Mouse (Mus musculus): ENCODE measurements around the gene Kif5a. TPM values are rescaled to one million over a fixed set of nuclear protein-coding genes. Genes with fewer than 3 reads are reported as not detected.

The Kif5a gene
- polyA plus RNA-seq, 1 experiment from 2014 or later = 0.28 TPM

DNA sequence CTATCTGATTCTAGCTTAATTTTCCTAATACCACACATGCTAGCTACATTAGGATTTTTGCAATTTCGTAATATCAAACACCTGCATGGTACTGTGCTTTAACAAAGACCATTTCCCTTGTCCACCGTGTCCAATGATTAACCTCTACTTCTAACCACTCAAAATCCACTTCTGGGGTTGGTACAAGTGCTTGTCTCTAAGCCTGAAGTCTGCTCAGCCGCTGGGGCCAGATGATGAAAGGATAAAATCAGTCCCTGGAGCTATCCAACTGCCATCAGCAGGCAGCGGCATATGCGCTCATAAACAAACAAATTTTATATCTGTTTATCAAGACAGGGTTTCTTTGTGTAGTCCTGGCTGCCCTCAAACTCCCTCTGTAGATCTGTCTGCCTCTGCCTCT lies 58.6 kb downstream of the Kif5a start:
- no peaks in the 10 kb centered on the region for H3K4me1 ChIP-seq (replicated peaks; ENCODE audit: insufficient read depth, low read length)
- H3K27me3 ChIP-seq (ENCODE audit: insufficient read depth, low read length) = no peaks in the 10 kb centered on the region
- peaks cover 49% of the 10 kb centered on the region for H3K36me3 ChIP-seq (ENCODE audit: insufficient read depth, low read length)
- H3K4me3 ChIP-seq (replicated peaks; ENCODE audit: low read depth, low read length) = no peak overlapping the region
- H3K27ac ChIP-seq = no peak overlapping the region
- H3K9me3 ChIP-seq (replicated peaks; ENCODE audit: low read length) = no peaks in the 10 kb centered on the region
- ATAC-seq (replicated peaks; ENCODE audit: low FRiP score, low read depth) (no peak), DNase-seq (ENCODE audit: low spot score) (no peak)
- no peak for TF ChIP-seq CTCF (IDR thresholded peaks at IDR 0.05; ENCODE audit: low read depth)
- no peak overlapping the region for H3K9ac ChIP-seq (ENCODE audit: low read depth, low read length)
- H3K4me2 ChIP-seq (ENCODE audit: low read length) = no peak overlapping the region
- WGBS = 87% methylated on average over 5 of the region's 5 CpGs

DNA sequence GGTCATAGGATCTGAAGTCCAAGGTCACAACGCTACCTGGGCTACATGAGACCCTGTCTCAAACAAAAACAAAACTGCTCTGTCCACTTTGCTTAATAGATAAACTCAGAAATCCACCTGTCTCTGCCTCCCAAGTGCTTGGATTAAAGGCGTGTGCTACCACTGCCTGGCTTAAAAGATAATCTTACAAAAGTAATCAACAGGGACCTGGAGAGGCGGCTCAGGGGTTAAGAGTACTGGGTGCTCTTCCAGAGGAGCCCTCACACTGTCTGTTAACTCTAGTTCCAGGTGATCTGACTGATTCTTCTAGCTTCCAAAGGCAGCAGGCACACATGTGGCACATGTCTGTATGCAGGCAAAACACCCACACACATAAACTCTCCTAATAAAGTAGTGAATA lies 60.0 kb downstream of the Kif5a start:
- ATAC-seq (replicated peaks; ENCODE audit: low FRiP score, low read depth) = no peak
- Histone ChIP-seq H3K27ac (no peak overlapping the region), H3K4me1 (replicated peaks; ENCODE audit: insufficient read depth, low read length) (0 out of 2 replicates have a peak, but pooled peaks cover 3% of the 10 kb centered on the region), H3K4me2 (ENCODE audit: low read length) (no peak overlapping the region), H3K9me3 (replicated peaks; ENCODE audit: low read length) (no peaks in the 10 kb centered on the region), H3K9ac (ENCODE audit: low read depth, low read length) (no peak overlapping the region), H3K27me3 (ENCODE audit: insufficient read depth, low read length) (no peaks in the 10 kb centered on the region), H3K36me3 (ENCODE audit: insufficient read depth, low read length) (peaks cover 58% of the 10 kb centered on the region), H3K4me3 (replicated peaks; ENCODE audit: low read depth, low read length) (no peak overlapping the region)
- DNase-seq (ENCODE audit: low spot score) = no peak
- no peak for TF ChIP-seq CTCF (IDR thresholded peaks at IDR 0.05; ENCODE audit: low read depth)
- WGBS = 89% methylated on average over 3 of the region's 3 CpGs

DNA sequence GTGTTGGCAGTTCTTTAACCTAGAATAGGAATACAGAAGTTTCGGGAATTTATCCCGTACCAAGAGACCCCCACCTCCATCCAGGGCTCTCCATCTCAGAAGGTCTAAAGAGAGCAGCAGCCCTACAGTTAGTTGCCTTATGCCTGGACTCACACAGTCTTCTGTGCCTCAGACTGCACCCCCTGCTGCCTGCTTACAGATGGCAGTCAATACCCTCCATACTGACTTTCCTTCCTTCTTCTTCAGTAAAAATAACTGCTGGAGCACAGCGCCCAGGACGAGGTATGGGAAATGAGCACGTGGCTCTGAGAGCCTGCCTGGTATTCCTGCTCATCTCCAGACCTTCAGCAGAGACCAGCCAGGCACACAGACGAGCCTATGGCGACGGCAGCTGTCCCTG lies 62.9 kb downstream of the Kif5a start:
- 83% methylated on average over 8 of the region's 8 CpGs for WGBS
- no peak overlapping the region for H3K27ac ChIP-seq
- no peak for ATAC-seq (replicated peaks; ENCODE audit: low FRiP score, low read depth)

DNA sequence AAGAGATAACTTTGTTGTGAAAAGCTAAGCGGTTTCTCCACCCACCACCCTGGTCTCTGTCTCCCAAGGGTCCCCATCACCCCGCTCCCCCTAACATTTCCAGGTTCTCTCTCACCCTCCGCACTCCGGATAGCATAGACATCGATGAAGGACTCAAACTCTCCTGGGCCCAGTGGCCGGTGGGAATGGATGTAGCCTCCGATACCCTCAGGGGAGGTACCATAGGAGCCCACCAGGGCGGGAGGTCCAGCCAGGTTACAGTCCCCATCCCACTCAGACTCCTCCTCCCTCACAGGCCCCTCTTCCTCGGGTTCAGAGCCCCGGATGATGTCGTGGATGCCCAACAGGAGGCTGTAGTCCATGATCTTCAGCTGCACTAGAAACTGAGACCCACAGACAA lies 63.7 kb downstream of the Kif5a start:
- peaks cover 39% of the 10 kb centered on the region for H3K36me3 ChIP-seq (ENCODE audit: insufficient read depth, low read length)
- no peak overlapping the region for H3K4me2 ChIP-seq (ENCODE audit: low read length)
- H3K27me3 ChIP-seq (ENCODE audit: insufficient read depth, low read length) = no peaks in the 10 kb centered on the region
- no peak overlapping the region for H3K27ac ChIP-seq
- DNase-seq (ENCODE audit: low spot score) (no peak), ATAC-seq (replicated peaks; ENCODE audit: low FRiP score, low read depth) (no peak)
- H3K4me1 ChIP-seq (replicated peaks; ENCODE audit: insufficient read depth, low read length) = peaks cover 8% of the 10 kb centered on the region; the same call in 1 of the 2 replicates
- TF ChIP-seq CTCF (IDR thresholded peaks at IDR 0.05; ENCODE audit: low read depth) = no peak
- no peaks in the 10 kb centered on the region for H3K9me3 ChIP-seq (replicated peaks; ENCODE audit: low read length)
- 77% methylated on average over 11 of the region's 11 CpGs for WGBS
- H3K4me3 ChIP-seq (replicated peaks; ENCODE audit: low read depth, low read length) = no peak overlapping the region
- no peak overlapping the region for H3K9ac ChIP-seq (ENCODE audit: low read depth, low read length)

More for the DNA sequence above, 62.9 kb downstream of the Kif5a start:
- H3K9me3 ChIP-seq (replicated peaks; ENCODE audit: low read length) = no peaks in the 10 kb centered on the region
- no peak overlapping the region for H3K4me2 ChIP-seq (ENCODE audit: low read length)
- no peak overlapping the region for H3K4me3 ChIP-seq (replicated peaks; ENCODE audit: low read depth, low read length)
- no peak overlapping the region for H3K9ac ChIP-seq (ENCODE audit: low read depth, low read length)
- H3K4me1 ChIP-seq (replicated peaks; ENCODE audit: insufficient read depth, low read length) = peaks cover 6% of the 10 kb centered on the region; the same call in 1 of the 2 replicates
- peak; percentile 40; the same call in 1 of the 2 replicates for TF ChIP-seq CTCF (IDR thresholded peaks at IDR 0.05; ENCODE audit: low read depth)
- DNase-seq (ENCODE audit: low spot score) = no peak
- no peaks in the 10 kb centered on the region for H3K27me3 ChIP-seq (ENCODE audit: insufficient read depth, low read length)
- H3K36me3 ChIP-seq (ENCODE audit: insufficient read depth, low read length) = peaks cover 45% of the 10 kb centered on the region

DNA sequence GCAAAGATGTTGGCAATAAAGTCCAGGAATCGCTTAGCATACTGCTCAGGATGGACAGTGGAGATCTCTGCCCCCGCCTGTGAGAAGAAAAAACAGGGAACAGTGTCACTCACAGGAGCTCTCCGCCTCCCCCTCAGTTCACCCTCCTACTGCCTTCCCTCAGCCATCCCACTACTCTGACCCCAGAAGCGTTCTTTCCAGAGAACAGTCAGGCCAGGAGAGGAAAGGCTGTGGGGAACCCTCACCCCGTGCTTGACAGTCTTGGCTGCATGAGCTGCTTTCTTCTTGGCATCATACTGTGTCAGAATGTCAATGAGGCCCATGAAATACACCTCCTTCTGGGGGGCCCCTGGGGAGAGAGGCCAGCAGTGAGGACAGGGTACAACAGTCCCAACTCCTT lies 64.1 kb downstream of the Kif5a start:
- Histone ChIP-seq H3K27ac (peak overlapping the region; percentile 34; the same call in 1 of the 2 replicates), H3K4me2 (ENCODE audit: low read length) (no peak overlapping the region), H3K9me3 (replicated peaks; ENCODE audit: low read length) (no peaks in the 10 kb centered on the region), H3K9ac (ENCODE audit: low read depth, low read length) (no peak overlapping the region), H3K4me3 (replicated peaks; ENCODE audit: low read depth, low read length) (no peak overlapping the region), H3K36me3 (ENCODE audit: insufficient read depth, low read length) (peaks cover 35% of the 10 kb centered on the region), H3K4me1 (replicated peaks; ENCODE audit: insufficient read depth, low read length) (peaks cover 10% of the 10 kb centered on the region; the same call in 1 of the 2 replicates), H3K27me3 (ENCODE audit: insufficient read depth, low read length) (no peaks in the 10 kb centered on the region)
- 39% methylated on average over 5 of the region's 5 CpGs for WGBS
- DNase-seq (ENCODE audit: low spot score) (no peak), ATAC-seq (replicated peaks; ENCODE audit: low FRiP score, low read depth) (no peak)
- no peak for TF ChIP-seq CTCF (IDR thresholded peaks at IDR 0.05; ENCODE audit: low read depth)

DNA sequence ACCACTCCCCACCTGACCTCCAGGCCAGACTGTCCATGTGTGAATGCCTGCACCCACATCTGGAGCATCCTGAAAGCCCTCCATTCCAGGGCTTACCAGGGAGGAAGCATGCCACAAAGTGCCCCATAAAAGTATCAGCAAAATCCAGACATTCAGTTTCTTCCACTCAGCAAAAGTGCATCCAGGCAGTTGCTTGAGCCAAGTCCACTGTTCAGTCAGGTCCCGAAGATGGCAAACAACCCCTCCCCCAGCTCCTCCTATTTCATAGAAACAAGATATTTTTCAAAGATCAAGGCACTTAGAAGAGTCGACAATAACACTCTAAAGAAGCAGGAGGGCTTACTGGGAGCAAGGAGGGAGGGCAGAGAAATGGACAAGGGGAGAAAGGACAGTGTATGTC lies 64.7 kb downstream of the Kif5a start:
- TF ChIP-seq CTCF (IDR thresholded peaks at IDR 0.05; ENCODE audit: low read depth) = no peak
- Histone ChIP-seq H3K9me3 (replicated peaks; ENCODE audit: low read length) (no peaks in the 10 kb centered on the region), H3K36me3 (ENCODE audit: insufficient read depth, low read length) (peaks cover 30% of the 10 kb centered on the region), H3K27ac (peak overlapping the region; percentile 34; the same call in 1 of the 2 replicates), H3K4me2 (ENCODE audit: low read length) (no peak overlapping the region), H3K27me3 (ENCODE audit: insufficient read depth, low read length) (no peaks in the 10 kb centered on the region), H3K9ac (ENCODE audit: low read depth, low read length) (no peak overlapping the region), H3K4me1 (replicated peaks; ENCODE audit: insufficient read depth, low read length) (peaks cover 10% of the 10 kb centered on the region; the same call in 1 of the 2 replicates), H3K4me3 (replicated peaks; ENCODE audit: low read depth, low read length) (no peak overlapping the region)
- no peak for DNase-seq (ENCODE audit: low spot score)
- WGBS = 30% methylated on average over 2 of the region's 2 CpGs
- ATAC-seq (replicated peaks; ENCODE audit: low FRiP score, low read depth) = no peak
